Mouse (Mus musculus): ENCODE measurements around the gene Fam178b. TPM values are rescaled to one million over a fixed set of nuclear protein-coding genes. Genes with fewer than 3 reads are reported as not detected.

The Fam178b gene
- polyA plus RNA-seq, 1 experiment = 410 TPM

DNA sequence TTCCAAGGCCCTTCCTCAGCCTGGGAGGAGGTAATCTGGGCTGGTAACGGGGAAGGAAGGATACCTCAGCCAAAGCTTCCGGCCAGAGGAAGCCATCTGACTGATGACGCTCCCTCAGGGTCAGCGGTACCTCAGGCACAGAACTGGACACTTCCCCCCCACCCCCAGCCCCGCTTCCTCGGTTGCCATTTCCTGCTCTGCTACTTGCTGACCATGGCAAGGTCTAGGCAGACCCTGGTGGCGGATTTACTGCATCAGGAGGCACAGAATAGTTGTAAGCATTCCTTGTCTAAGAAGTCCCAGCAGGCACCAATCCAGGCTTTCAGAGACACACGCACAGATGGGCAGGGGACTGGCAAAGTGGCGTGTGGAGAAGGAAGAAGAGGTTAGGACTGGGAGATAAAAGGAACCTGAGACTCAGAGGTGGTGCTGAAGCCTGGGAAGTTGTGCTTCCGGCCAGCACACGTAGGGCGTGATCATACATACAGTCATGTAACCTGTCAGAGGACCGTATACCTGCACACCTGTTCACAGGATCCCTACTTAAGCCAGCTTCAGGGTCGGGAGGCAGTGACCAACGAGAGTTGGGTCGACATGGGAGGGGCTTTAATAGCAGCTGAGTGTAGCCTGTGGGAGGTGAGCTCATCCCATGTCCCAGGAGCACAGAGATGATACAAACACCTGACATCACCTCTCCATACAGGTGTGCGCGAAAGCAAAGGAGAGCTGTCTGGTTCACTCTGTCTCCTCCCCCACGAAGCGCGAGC is 128.2 kb downstream of the Fam178b start:
- H3K27me3 ChIP-seq (ENCODE audit: control insufficient read depth, insufficient read depth, low read length) = no peaks in the 10 kb centered on the region; the same call in 1 of the 2 replicates
- TF ChIP-seq CTCF (IDR thresholded peaks at IDR 0.05; ENCODE audit: control insufficient read depth, insufficient read depth, insufficient replicate concordance, low read depth, low read length) = no peak
- no peak for TF ChIP-seq POLR2A (IDR thresholded peaks at IDR 0.05; ENCODE audit: control insufficient read depth, low read depth, low read length)
- no peak overlapping the region for H3K4me3 ChIP-seq (ENCODE audit: control insufficient read depth, low read depth, low read length)
- no peak overlapping the region for H3K27ac ChIP-seq (ENCODE audit: control insufficient read depth, insufficient read depth, low read depth, low read length)
- peaks cover 38% of the 10 kb centered on the region for H3K4me1 ChIP-seq (ENCODE audit: control insufficient read depth, insufficient read depth, low read length)
- peaks cover 5% of the 10 kb centered on the region for H3K36me3 ChIP-seq (ENCODE audit: control insufficient read depth, insufficient read depth, low read length)

DNA sequence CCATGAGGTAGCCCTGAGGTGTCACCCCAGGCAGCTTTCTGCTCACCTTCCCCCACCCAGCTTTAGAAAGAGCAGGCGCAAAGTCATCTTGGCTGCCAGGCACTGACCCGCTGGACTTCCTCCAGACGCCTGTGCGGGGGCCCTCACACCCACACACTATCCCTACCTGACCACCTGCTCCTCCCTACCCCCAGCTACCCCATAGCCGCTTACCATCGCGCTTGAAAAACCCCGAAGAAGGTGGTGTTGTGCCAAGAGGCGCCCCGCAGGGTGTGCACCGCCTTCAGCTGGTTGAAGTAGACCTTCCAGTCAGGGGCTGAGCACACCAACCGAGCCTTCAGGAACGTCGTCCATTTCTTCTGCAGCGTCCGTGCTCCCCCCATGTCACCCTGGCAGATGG is 130.5 kb downstream of the Fam178b start:
- H3K27me3 ChIP-seq (ENCODE audit: control insufficient read depth, insufficient read depth, low read length) = no peaks in the 10 kb centered on the region; the same call in 1 of the 2 replicates
- TF ChIP-seq POLR2A (IDR thresholded peaks at IDR 0.05; ENCODE audit: control insufficient read depth, low read depth, low read length) = no peak
- TF ChIP-seq CTCF (IDR thresholded peaks at IDR 0.05; ENCODE audit: control insufficient read depth, insufficient read depth, insufficient replicate concordance, low read depth, low read length) = no peak
- peaks cover 24% of the 10 kb centered on the region for H3K4me1 ChIP-seq (ENCODE audit: control insufficient read depth, insufficient read depth, low read length)
- peaks cover 5% of the 10 kb centered on the region for H3K36me3 ChIP-seq (ENCODE audit: control insufficient read depth, insufficient read depth, low read length)
- no peak overlapping the region for H3K4me3 ChIP-seq (ENCODE audit: control insufficient read depth, low read depth, low read length)
- H3K27ac ChIP-seq (ENCODE audit: control insufficient read depth, insufficient read depth, low read depth, low read length) = no peak overlapping the region

DNA sequence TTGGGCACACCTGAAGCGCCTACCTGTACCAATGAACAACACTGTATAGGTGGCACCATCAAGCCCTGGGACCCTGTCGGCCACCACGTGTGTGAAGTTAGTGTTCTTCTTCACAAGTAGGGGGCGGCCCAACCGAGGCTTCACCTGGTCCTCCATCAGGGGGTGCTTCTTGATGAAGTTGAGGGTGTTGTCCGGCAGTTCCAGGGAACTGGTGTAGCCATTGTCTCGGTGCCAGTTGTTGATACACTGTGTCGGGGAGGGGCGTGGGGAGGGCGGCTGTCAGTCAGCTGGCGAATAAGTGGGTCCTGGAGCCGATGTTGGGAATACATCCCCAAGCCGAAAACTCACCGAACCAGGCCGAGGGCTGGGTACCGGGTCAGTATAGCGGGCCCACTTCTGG is 131.1 kb downstream of the Fam178b start:
- H3K36me3 ChIP-seq (ENCODE audit: control insufficient read depth, insufficient read depth, low read length) = peaks cover 5% of the 10 kb centered on the region
- no peak overlapping the region for H3K27ac ChIP-seq (ENCODE audit: control insufficient read depth, insufficient read depth, low read depth, low read length)
- no peaks in the 10 kb centered on the region; the same call in 1 of the 2 replicates for H3K27me3 ChIP-seq (ENCODE audit: control insufficient read depth, insufficient read depth, low read length)
- peaks cover 23% of the 10 kb centered on the region for H3K4me1 ChIP-seq (ENCODE audit: control insufficient read depth, insufficient read depth, low read length)
- H3K4me3 ChIP-seq (ENCODE audit: control insufficient read depth, low read depth, low read length) = no peak overlapping the region
- TF ChIP-seq CTCF (IDR thresholded peaks at IDR 0.05; ENCODE audit: control insufficient read depth, insufficient read depth, insufficient replicate concordance, low read depth, low read length) (no peak), POLR2A (IDR thresholded peaks at IDR 0.05; ENCODE audit: control insufficient read depth, low read depth, low read length) (no peak)

DNA sequence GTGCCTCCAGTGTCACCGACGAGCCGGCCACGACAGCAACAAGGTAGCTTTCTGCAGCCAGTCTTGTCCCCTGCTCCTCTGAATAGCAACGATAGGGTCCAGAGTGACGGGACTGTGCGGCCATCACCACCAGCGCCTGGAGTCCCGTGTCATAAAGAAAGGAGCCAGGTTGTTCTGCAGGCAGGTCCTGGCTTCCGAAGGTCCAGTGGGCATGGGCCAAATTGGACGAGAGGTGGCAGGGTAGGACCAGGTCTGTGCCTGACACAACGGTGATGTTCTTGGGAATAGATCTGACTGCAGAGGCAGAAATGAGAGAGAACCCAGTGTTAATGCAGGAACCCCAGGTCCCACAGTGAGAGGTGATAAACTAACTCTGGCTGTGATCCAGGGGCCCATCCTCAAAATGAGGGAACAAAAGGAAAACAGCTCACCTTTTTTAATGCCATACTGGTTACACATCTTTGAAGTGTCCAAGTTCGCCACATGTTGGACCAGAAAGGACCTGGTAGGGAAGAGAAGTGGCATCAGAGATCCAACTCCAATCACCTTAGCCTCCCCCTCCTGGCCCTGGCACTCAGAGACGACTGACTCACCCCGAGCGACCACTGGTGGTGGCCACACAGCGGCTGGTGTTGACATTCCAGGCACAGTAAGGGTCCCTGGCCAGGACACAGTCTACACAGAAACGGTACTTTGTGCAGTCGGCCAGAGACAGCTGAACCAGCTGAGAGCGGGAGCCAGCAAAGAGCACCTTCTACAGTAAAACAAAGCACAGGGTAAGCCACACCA is 132.7 kb downstream of the Fam178b start:
- Histone ChIP-seq H3K27me3 (ENCODE audit: control insufficient read depth, insufficient read depth, low read length) (no peaks in the 10 kb centered on the region), H3K4me1 (ENCODE audit: control insufficient read depth, insufficient read depth, low read length) (peaks cover 15% of the 10 kb centered on the region), H3K27ac (ENCODE audit: control insufficient read depth, insufficient read depth, low read depth, low read length) (no peak overlapping the region), H3K36me3 (ENCODE audit: control insufficient read depth, insufficient read depth, low read length) (peaks cover 5% of the 10 kb centered on the region), H3K4me3 (ENCODE audit: control insufficient read depth, low read depth, low read length) (no peak overlapping the region)
- no peak; the same call in 1 of the 2 replicates for TF ChIP-seq CTCF (IDR thresholded peaks at IDR 0.05; ENCODE audit: control insufficient read depth, insufficient read depth, insufficient replicate concordance, low read depth, low read length)
- no peak for TF ChIP-seq POLR2A (IDR thresholded peaks at IDR 0.05; ENCODE audit: control insufficient read depth, low read depth, low read length)

DNA sequence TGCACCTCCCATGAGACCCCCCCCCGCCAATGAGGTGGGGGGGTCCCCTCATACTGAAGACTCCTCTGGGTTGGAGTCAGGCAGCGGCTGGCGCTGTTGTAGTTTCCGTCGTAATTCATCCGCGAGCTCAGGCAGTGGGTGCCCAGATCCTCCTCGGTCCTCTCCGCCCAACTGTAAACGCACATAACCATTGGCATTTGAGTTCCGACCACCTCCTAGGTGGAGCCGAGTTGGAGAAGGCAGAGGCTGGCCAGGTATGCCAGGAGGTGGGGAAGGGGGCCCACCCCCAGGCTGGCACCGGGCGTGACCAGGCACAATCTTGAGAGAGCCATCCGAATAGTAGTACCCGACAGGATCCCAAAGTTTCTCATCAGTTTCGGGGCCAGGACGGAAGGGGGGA is 133.5 kb downstream of the Fam178b start:
- Histone ChIP-seq H3K4me3 (ENCODE audit: control insufficient read depth, low read depth, low read length) (no peak overlapping the region), H3K4me1 (ENCODE audit: control insufficient read depth, insufficient read depth, low read length) (peaks cover 15% of the 10 kb centered on the region), H3K27me3 (ENCODE audit: control insufficient read depth, insufficient read depth, low read length) (no peaks in the 10 kb centered on the region), H3K27ac (ENCODE audit: control insufficient read depth, insufficient read depth, low read depth, low read length) (no peak overlapping the region), H3K36me3 (ENCODE audit: control insufficient read depth, insufficient read depth, low read length) (peaks cover 5% of the 10 kb centered on the region)
- TF ChIP-seq POLR2A (IDR thresholded peaks at IDR 0.05; ENCODE audit: control insufficient read depth, low read depth, low read length) (no peak), CTCF (IDR thresholded peaks at IDR 0.05; ENCODE audit: control insufficient read depth, insufficient read depth, insufficient replicate concordance, low read depth, low read length) (no peak)

DNA sequence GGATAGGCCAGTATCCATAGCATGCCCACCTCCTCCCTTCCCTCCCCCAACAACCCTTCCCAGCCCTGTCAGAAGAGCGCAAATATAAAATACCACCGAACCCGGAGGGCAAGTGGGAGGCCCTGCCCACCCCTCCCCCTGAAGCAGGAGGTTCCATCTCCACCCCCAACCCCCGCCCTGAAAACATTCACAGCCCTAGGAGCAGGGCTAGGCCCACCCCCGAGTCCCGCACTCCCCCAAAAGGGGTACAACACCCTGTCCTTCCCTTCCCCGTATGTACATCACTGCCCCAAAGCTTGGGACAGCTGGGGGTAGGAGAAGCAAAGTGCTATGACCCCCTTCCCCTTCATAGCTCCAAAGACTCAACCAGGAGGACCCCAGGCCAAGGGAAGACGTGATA is 134.2 kb downstream of the Fam178b start:
- Histone ChIP-seq H3K27me3 (ENCODE audit: control insufficient read depth, insufficient read depth, low read length) (no peaks in the 10 kb centered on the region), H3K4me1 (ENCODE audit: control insufficient read depth, insufficient read depth, low read length) (peaks cover 15% of the 10 kb centered on the region), H3K27ac (ENCODE audit: control insufficient read depth, insufficient read depth, low read depth, low read length) (no peak overlapping the region), H3K36me3 (ENCODE audit: control insufficient read depth, insufficient read depth, low read length) (peaks cover 5% of the 10 kb centered on the region), H3K4me3 (ENCODE audit: control insufficient read depth, low read depth, low read length) (no peak overlapping the region)
- TF ChIP-seq POLR2A (IDR thresholded peaks at IDR 0.05; ENCODE audit: control insufficient read depth, low read depth, low read length) (no peak), CTCF (IDR thresholded peaks at IDR 0.05; ENCODE audit: control insufficient read depth, insufficient read depth, insufficient replicate concordance, low read depth, low read length) (no peak)

DNA sequence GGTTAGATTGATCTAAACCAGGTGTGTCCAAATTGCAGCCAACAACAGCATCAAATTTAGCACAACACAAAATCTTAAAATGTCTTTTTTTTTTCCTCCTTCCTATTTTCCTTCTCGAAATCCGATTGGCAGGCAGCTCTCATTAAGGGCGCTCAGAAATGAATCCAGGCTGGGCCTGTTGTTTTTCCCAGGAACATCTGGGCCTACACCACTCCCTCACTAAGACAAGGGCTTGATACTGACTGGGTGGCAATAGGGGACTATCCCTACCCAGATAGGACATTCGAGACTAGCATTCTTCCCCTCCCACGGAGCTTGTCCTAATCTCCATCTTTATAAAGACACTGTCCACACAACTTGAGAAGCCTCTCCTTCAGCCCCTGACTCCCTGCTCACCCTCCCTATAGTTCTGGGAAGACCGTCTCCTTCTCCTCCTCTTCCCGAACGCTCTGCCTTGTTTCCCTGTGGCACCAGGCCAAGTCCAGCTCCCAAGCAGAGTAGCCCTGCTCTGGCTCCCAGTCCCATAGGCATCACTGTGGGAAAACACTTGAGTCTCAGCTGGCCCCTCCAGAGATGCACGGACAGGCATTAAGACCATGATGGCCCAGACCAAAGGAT is 134.9 kb downstream of the Fam178b start:
- H3K27me3 ChIP-seq (ENCODE audit: control insufficient read depth, insufficient read depth, low read length) = no peaks in the 10 kb centered on the region
- TF ChIP-seq POLR2A (IDR thresholded peaks at IDR 0.05; ENCODE audit: control insufficient read depth, low read depth, low read length) = no peak
- TF ChIP-seq CTCF (IDR thresholded peaks at IDR 0.05; ENCODE audit: control insufficient read depth, insufficient read depth, insufficient replicate concordance, low read depth, low read length) = no peak
- no peak overlapping the region for H3K4me3 ChIP-seq (ENCODE audit: control insufficient read depth, low read depth, low read length)
- peak overlapping the region; percentile 9; the same call in 1 of the 2 replicates for H3K27ac ChIP-seq (ENCODE audit: control insufficient read depth, insufficient read depth, low read depth, low read length)
- peaks cover 15% of the 10 kb centered on the region for H3K4me1 ChIP-seq (ENCODE audit: control insufficient read depth, insufficient read depth, low read length)
- peaks cover 5% of the 10 kb centered on the region for H3K36me3 ChIP-seq (ENCODE audit: control insufficient read depth, insufficient read depth, low read length)
